Mouse (Mus musculus): ENCODE results near the gene Fgd1.

Gene Fgd1

GRCm38 (mm10) chrX:151087418-151087817 lies 41.5 kb downstream of the Fgd1 start:
- no peak for DNase-seq (ENCODE audit: low spot score)

- DNase-seq (ENCODE audit: low spot score): no peak
Observed at GRCm38 (mm10) chrX:151096171-151097058, 50.5 kb downstream of the Fgd1 start, which contains the start of gene Tsr2. Gene Tsr2, minus strand, starts transcription at chrX:151096543.

- DNase-seq (ENCODE audit: low spot score): no peak
Observed at GRCm38 (mm10) chrX:151107301-151108067, 61.5 kb downstream of the Fgd1 start.

- DNase-seq (ENCODE audit: low spot score): no peak
Observed at GRCm38 (mm10) chrX:151116795-151117194, 70.8 kb downstream of the Fgd1 start.

- no peak for DNase-seq (ENCODE audit: low spot score)
Observed at GRCm38 (mm10) chrX:151117432-151117831, 71.5 kb downstream of the Fgd1 start.

- DNase-seq (ENCODE audit: low spot score): no peak
Observed at GRCm38 (mm10) chrX:151123933-151124332, 78.0 kb downstream of the Fgd1 start.

- no peak for DNase-seq (ENCODE audit: low spot score)
Observed at GRCm38 (mm10) chrX:151130493-151130892, 84.5 kb downstream of the Fgd1 start.

GRCm38 (mm10) chrX:151132785-151133184 lies 86.8 kb downstream of the Fgd1 start:
- DNase-seq (ENCODE audit: low spot score): no peak

Data from urinary bladder, postnatal 10 days (tissue).